Mouse (Mus musculus) ES-E14 (cell line): ENCODE results near the gene Tmem230.

Source experiments
- MAFK ChIP-seq: IDR thresholded peaks from 2 replicates; pipeline ENCODE4 v1.6.1; 2014; ENCODE audit warnings: mild to moderate bottlenecking, low read depth, low read length, inconsistent platforms; ENCODE audit not compliant: insufficient read depth
- ZC3H11A ChIP-seq: IDR thresholded peaks from 2 replicates; pipeline ENCODE4 v1.6.1; 2012; ENCODE audit warnings: low read depth, mild to moderate bottlenecking, inconsistent platforms, low read length, borderline replicate concordance

- TF ChIP-seq MAFK, result no peak
- TF ChIP-seq ZC3H11A, result no peak
These were observed 43.8 kb downstream of the Tmem230 start for GRCm38 (mm10) chr2:132203773-132204172.
